Mouse (Mus musculus): ENCODE data around the gene Mymk. TPM values are rescaled to one million over a fixed set of nuclear protein-coding genes. Genes with fewer than 3 reads are reported as not detected.

The Mymk gene
- polyA plus RNA-seq, 1 experiment from 2014 or later = 0.09 TPM

GRCm38 (mm10) chr2:27095178-27095577, 23.2 kb upstream of the Mymk start:
- peak overlapping the region; percentile 86 for H3K27ac ChIP-seq
- peaks cover 6% of the 10 kb centered on the region; the same call in 1 of the 2 replicates for H3K27me3 ChIP-seq (ENCODE audit: insufficient read depth, poor library complexity, severe bottlenecking)
- WGBS = 87% methylated on average over 7 of the region's 7 CpGs
- no peaks in the 10 kb centered on the region for H3K9me3 ChIP-seq
- no peaks in the 10 kb centered on the region for H3K36me3 ChIP-seq
- DNase-seq (ENCODE audit: low spot score) = no peak
- no peak overlapping the region for H3K4me3 ChIP-seq
- peaks cover 45% of the 10 kb centered on the region for H3K4me1 ChIP-seq

DNA sequence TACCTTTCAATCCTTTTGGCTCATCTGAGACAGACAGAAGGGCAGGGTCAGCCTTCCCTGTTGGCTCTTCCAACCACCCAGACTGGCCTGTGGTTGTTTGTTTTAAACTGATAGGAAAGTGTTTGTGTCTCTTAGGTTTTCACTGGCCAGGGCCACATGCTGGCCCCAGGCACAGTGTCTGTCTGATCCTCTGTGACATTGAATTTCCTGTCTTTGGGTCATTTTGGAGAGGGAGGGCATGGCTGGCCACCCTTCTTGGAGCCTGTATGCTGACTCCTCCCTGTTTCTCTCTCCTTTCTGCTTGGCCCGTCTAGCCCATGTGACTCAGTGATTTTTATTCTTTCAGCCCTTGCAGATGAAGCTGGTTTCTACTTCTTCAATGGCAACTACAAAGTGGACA, 17.3 kb upstream of the Mymk start:
- 53% methylated on average over 1 of the region's 1 CpGs for WGBS
- H3K9me3 ChIP-seq = no peaks in the 10 kb centered on the region
- H3K27ac ChIP-seq = no peak overlapping the region
- H3K27me3 ChIP-seq (ENCODE audit: insufficient read depth, poor library complexity, severe bottlenecking) = peaks cover 6% of the 10 kb centered on the region; the same call in 1 of the 2 replicates
- H3K4me1 ChIP-seq = peaks cover 53% of the 10 kb centered on the region
- no peak for DNase-seq (ENCODE audit: low spot score)
- peaks cover 2% of the 10 kb centered on the region; the same call in 1 of the 2 replicates for H3K36me3 ChIP-seq
- no peak overlapping the region for H3K4me3 ChIP-seq

DNA sequence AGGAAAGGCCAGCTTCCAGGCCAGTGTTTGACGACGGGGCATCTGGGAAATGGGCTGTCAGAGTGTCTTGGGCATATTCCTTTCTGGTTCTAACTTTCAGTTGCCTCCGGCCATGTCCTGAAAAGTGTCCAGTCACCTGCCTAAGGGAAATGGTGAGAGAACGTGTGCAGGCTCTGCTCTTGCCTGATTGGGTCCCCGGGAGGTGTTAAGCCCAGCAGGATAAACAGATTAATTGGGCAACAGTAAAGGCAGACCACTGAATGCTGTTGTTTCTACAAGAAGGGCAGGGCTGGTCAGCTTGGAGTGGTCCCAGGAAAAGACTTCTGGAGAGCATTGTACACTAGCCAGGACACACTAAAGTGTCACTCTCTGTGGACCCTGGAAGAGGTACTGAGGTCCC, 16.7 kb upstream of the Mymk start:
- H3K9me3 ChIP-seq = no peaks in the 10 kb centered on the region
- WGBS = 68% methylated on average over 5 of the region's 5 CpGs
- peaks cover 58% of the 10 kb centered on the region for H3K4me1 ChIP-seq
- no peak overlapping the region for H3K4me3 ChIP-seq
- peaks cover 3% of the 10 kb centered on the region; the same call in 1 of the 2 replicates for H3K27me3 ChIP-seq (ENCODE audit: insufficient read depth, poor library complexity, severe bottlenecking)
- peak overlapping the region; percentile 69; the same call in 1 of the 2 replicates for H3K27ac ChIP-seq
- no peak for DNase-seq (ENCODE audit: low spot score)
- peaks cover 2% of the 10 kb centered on the region; the same call in 1 of the 2 replicates for H3K36me3 ChIP-seq

- Histone ChIP-seq H3K27ac (peak overlapping the region; percentile 69; the same call in 1 of the 2 replicates), H3K4me3 (no peak overlapping the region), H3K4me1 (peaks cover 61% of the 10 kb centered on the region), H3K9me3 (no peaks in the 10 kb centered on the region), H3K27me3 (ENCODE audit: insufficient read depth, poor library complexity, severe bottlenecking) (no peaks in the 10 kb centered on the region), H3K36me3 (peaks cover 2% of the 10 kb centered on the region; the same call in 1 of the 2 replicates)
- DNase-seq (ENCODE audit: low spot score) = no peak
- WGBS = 70% methylated on average over 18 of the region's 18 CpGs
These were observed 16.2 kb upstream of the Mymk start for GRCm38 (mm10) chr2:27088071-27088644.

DNA sequence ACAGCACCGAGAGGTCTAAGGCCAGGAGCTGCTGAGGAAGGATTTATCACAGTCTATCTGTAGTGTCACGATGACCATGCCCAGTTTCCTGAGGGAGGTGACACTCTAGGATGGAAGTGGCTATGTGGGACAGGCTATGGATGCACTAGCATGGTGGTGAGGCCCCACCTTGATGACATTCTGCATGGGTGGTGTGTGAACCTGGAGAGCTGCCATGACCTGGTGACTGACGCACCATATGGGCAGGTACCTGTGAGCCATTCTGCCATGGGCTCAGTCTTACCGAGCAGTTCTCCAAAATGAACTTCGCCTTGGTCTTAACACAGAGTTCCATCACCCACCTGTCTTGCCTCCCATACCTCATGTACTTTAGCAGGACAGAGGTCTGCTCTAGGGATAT, 15.6 kb upstream of the Mymk start:
- Histone ChIP-seq H3K27me3 (ENCODE audit: insufficient read depth, poor library complexity, severe bottlenecking) (0 out of 2 replicates have a peak, but pooled peaks cover under 1% of the 10 kb centered on the region), H3K27ac (peak overlapping the region; percentile 69; the same call in 1 of the 2 replicates), H3K4me3 (no peak overlapping the region), H3K9me3 (no peaks in the 10 kb centered on the region), H3K4me1 (peaks cover 64% of the 10 kb centered on the region), H3K36me3 (peaks cover 2% of the 10 kb centered on the region; the same call in 1 of the 2 replicates)
- WGBS = 72% methylated on average over 5 of the region's 5 CpGs
- no peak for DNase-seq (ENCODE audit: low spot score)

GRCm38 (mm10) chr2:27086483-27087010, 14.6 kb upstream of the Mymk start:
- Histone ChIP-seq H3K4me1 (peaks cover 71% of the 10 kb centered on the region), H3K4me3 (no peak overlapping the region), H3K27me3 (ENCODE audit: insufficient read depth, poor library complexity, severe bottlenecking) (0 out of 2 replicates have a peak, but pooled peaks cover 9% of the 10 kb centered on the region), H3K36me3 (peaks cover 5% of the 10 kb centered on the region; the same call in 1 of the 2 replicates), H3K27ac (peak overlapping the region; percentile 26; the same call in 1 of the 2 replicates), H3K9me3 (no peaks in the 10 kb centered on the region)
- no peak for DNase-seq (ENCODE audit: low spot score)
- whole genome bisulfite sequencing = 82% methylated on average over 4 of the region's 4 CpGs

DNA sequence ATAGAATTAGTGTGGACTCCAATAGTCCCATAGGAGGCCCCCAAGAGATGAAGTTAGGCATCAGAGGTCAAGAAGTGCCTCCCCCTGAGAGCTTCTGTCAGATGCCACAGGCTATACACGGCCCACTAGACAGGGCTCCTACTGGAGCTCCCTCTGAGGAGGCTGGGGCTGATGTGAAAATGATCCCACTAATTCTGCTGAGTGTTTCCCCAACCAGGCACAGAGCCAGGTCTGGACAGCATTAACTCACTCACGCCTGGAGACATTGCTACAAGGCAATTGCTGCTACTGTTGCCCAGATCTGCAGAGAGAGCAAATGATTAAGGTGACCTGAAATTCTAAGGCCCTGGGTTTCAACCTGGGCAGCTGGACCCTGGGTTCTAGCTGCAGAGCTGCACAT, 13.8 kb upstream of the Mymk start:
- Histone ChIP-seq H3K4me1 (peaks cover 76% of the 10 kb centered on the region), H3K9me3 (no peaks in the 10 kb centered on the region), H3K27ac (peak overlapping the region; percentile 26), H3K4me3 (no peak overlapping the region), H3K27me3 (ENCODE audit: insufficient read depth, poor library complexity, severe bottlenecking) (0 out of 2 replicates have a peak, but pooled peaks cover 14% of the 10 kb centered on the region), H3K36me3 (peaks cover 5% of the 10 kb centered on the region; the same call in 1 of the 2 replicates)
- 24% methylated on average over 2 of the region's 2 CpGs for WGBS
- DNase-seq (ENCODE audit: low spot score) = no peak

GRCm38 (mm10) chr2:27084963-27085362, 13.0 kb upstream of the Mymk start:
- no peak overlapping the region for H3K4me3 ChIP-seq
- no peak for DNase-seq (ENCODE audit: low spot score)
- H3K9me3 ChIP-seq = no peaks in the 10 kb centered on the region
- peaks cover 81% of the 10 kb centered on the region for H3K4me1 ChIP-seq
- peak overlapping the region; percentile 37; the same call in 1 of the 2 replicates for H3K27ac ChIP-seq
- H3K27me3 ChIP-seq (ENCODE audit: insufficient read depth, poor library complexity, severe bottlenecking) = 0 out of 2 replicates have a peak, but pooled peaks cover 14% of the 10 kb centered on the region
- 58% methylated on average over 8 of the region's 8 CpGs for WGBS
- H3K36me3 ChIP-seq = peaks cover 5% of the 10 kb centered on the region; the same call in 1 of the 2 replicates

DNA sequence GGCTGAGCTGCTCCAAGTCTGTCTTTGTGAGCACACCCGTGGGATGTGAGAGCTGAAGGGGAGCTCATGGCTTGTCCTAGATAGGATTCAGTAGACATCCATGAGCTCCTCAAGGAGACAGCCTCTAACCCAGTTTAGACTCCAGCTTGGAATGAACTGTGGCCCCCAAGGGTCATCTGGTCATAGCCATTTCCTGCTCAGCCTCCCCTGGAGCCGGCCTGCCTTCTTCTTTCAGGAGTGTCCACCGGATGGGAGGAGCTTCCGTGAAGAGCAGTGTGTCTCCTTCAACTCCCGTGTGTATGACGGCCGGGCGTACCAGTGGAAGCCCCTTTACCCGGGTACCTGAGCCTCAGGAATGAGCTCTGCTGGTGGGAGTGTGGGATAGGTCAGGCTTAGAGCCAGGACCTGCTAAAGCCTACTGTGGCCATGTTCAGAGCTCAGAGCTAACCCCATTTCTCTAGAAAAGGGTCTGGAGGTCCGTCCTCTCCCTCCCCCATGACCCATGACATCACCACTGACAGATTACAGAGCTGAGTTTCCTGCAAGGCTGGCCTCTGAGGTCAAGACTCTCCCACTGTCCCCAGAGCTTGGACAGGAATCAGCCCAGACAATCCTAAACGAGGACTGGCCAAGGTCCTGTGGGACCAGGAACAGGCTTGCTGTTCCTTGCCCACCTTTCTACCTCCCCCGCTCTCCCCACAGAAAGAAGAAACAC, 11.9 kb upstream of the Mymk start:
- H3K4me1 ChIP-seq = peaks cover 87% of the 10 kb centered on the region
- no peak for DNase-seq (ENCODE audit: low spot score)
- 64% methylated on average over 12 of the region's 12 CpGs for WGBS

GRCm38 (mm10) chr2:27079649-27080048, 7.7 kb upstream of the Mymk start:
- DNase-seq (ENCODE audit: low spot score) = no peak
- H3K9me3 ChIP-seq = no peaks in the 10 kb centered on the region
- peaks cover 3% of the 10 kb centered on the region; the same call in 1 of the 2 replicates for H3K36me3 ChIP-seq
- peak overlapping the region; percentile 80 for H3K27ac ChIP-seq
- H3K4me1 ChIP-seq = peaks cover 72% of the 10 kb centered on the region
- H3K4me3 ChIP-seq = peak overlapping the region; percentile 48
- WGBS = 66% methylated on average over 2 of the region's 2 CpGs
- peaks cover 26% of the 10 kb centered on the region; the same call in 1 of the 2 replicates for H3K27me3 ChIP-seq (ENCODE audit: insufficient read depth, poor library complexity, severe bottlenecking)

More for the DNA sequence above, 11.9 kb upstream of the Mymk start:
- peaks cover 3% of the 10 kb centered on the region; the same call in 1 of the 2 replicates for H3K36me3 ChIP-seq
- peak overlapping the region; percentile 80 for H3K27ac ChIP-seq
- no peaks in the 10 kb centered on the region for H3K9me3 ChIP-seq
- H3K27me3 ChIP-seq (ENCODE audit: insufficient read depth, poor library complexity, severe bottlenecking) = peaks cover 18% of the 10 kb centered on the region; the same call in 1 of the 2 replicates
- no peak overlapping the region for H3K4me3 ChIP-seq

- H3K27ac ChIP-seq = peak within 1 kb of the TSS; percentile 80
- peak; percentile 89 for DNase-seq (ENCODE audit: low spot score)
- H3K4me1 ChIP-seq = peaks cover 67% of the 10 kb centered on the region
- H3K4me3 ChIP-seq = peak within 1 kb of the TSS; percentile 48
- peaks cover 26% of the 10 kb centered on the region; the same call in 1 of the 2 replicates for H3K27me3 ChIP-seq (ENCODE audit: insufficient read depth, poor library complexity, severe bottlenecking)
- H3K36me3 ChIP-seq = 0 out of 2 replicates have a peak, but pooled peaks cover 3% of the 10 kb centered on the region
- WGBS = 0% methylated on average over 10 of the region's 10 CpGs
- no peaks in the 10 kb centered on the region for H3K9me3 ChIP-seq
These were observed 7.2 kb upstream of the Mymk start, which contains the start of gene Adamtsl2 for GRCm38 (mm10) chr2:27079152-27079584. TSS of gene Adamtsl2 (plus strand) at chr2:27079379.

DNA sequence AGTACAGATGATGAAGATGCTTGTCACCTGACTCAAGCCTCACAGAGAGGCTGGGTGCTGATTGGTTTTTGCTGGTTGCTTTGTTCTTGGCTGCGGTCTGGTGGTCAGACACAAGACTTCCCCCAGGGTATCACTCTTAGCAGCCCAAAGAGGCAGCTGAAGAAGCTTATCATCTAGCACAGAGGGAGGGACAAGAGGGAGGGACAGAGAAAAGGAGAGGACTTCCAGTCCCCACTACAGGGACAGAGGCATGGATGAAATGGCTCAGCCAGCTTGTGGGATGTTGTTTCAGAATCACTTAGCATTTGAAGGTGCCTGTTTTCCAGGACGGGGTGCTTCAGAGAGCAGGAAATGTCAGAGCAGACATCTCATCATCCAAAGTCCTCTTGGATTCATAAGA, 6.3 kb upstream of the Mymk start:
- Histone ChIP-seq H3K27ac (peak overlapping the region; percentile 80; the same call in 1 of the 2 replicates), H3K9me3 (no peaks in the 10 kb centered on the region), H3K27me3 (ENCODE audit: insufficient read depth, poor library complexity, severe bottlenecking) (peaks cover 26% of the 10 kb centered on the region; the same call in 1 of the 2 replicates), H3K36me3 (0 out of 2 replicates have a peak, but pooled peaks cover 3% of the 10 kb centered on the region), H3K4me3 (no peak overlapping the region), H3K4me1 (peaks cover 58% of the 10 kb centered on the region)
- no peak for DNase-seq (ENCODE audit: low spot score)
- 21% methylated on average over 2 of the region's 2 CpGs for WGBS

Measured in heart, embryonic 10.5 days (tissue).